Mouse (Mus musculus): Measurements from ENCODE around the gene Emp2.

- no peak for TF ChIP-seq CTCF (IDR thresholded peaks at IDR 0.05; ENCODE audit: low read depth)
- TF ChIP-seq EP300 (IDR thresholded peaks at IDR 0.05; ENCODE audit: low read depth), result no peak
Measured at GRCm38 (mm10) chr16:10351050-10351636, 37.4 kb upstream of the Emp2 start.

All from liver, postnatal 0 days (tissue).